Mouse (Mus musculus) c-Kit-positive CD71-positive TER-119-negative erythroid progenitor cells, embryonic 14.5 days (primary cell): Measurements from ENCODE around the gene Btbd35f29.
"Not testable (repeated sequence)": the region's sequence is repeated elsewhere in the genome, so short reads cannot be mapped to it uniquely, and the experiment has no call there.

Experiments
- DNase-seq: peaks from one replicate; pipeline ENCODE4 v3.0.0-alpha.2; 2013; ENCODE audit warnings: low read depth

Gene Btbd35f29

DNA sequence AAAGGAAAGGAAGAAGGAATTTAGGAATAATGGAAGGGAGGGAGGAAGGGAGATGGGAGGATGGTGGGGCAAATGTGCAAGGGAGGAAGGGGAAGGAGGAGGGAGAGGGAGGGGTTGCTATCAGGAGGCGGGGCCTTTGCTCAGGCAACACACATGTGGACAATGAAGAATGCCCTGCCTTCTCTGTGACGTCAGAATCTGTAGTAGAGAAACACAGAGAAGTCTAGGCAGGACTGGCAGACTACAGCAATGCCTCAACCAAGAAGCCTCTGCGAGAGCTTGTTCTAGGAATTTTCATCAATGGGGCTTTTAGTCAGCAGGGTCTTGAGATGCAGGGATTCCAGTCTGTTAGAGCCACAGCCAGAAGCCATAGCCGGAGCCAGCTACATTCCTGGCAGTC is at the start of gene Btbd35f29:
TSS of gene Btbd35f29 (plus strand) at position 301 of the 400 bp plus-strand sequence.
- DNase-seq = not testable (repeated sequence)

DNA sequence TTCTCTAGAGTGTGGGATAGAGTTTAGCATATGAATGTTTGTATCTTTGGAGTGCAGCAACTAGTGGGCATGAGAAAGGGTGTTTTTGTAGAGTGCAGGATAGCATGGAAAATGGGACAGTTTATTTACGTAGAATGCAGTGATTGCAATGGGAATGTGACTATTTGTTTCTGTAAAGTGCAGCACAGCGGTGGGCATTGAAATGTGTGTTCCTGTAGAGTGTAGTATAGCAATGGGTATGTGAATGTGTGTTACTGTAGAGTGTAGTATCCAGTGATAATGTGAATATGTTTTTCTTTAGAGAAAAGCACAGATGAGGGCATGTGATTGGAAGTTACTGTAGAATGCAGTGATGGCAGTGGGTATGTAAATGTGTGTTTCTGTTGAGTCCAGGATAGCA is 23.9 kb downstream of the Btbd35f29 start:
- DNase-seq = not testable (repeated sequence)

DNA sequence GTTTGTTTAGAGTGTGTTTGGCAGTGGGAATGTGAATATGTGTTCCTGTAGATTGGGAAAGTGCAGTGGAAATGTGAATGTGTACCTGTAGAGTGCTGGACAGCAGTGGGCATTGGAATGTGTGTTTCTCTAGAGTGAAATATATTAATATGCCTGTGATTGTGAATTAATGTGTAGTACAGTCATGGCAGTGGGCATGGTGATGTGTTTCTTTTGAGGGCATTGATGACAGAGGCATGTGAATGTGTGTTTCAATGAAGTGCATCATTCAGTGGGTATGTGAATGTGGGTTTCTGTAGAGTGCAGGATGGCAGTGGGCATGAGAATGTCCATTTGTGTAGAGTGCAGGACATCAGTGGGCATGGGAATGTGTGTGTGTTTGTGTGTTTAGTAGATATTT is 27.7 kb downstream of the Btbd35f29 start:
- not testable (repeated sequence) for DNase-seq

DNA sequence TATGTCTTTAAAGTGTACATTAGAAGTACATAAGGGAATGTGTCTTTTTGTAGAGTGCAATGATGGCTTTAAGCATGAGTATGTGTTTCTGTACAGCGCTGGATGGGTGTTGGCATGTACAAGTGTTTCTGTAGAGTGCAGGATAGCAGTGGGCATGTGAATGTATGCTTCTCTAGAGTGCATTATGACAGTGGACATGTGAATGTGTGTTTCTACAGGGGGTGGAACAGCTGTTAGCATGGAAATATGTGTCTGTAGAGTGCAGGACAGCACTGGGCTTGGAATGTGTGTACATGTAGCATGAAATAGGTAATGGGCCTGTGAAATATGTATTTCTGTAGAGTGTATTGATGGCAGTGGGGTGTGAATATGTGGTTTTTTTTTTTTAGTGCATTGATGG is 28.4 kb downstream of the Btbd35f29 start:
- DNase-seq = not testable (repeated sequence)

DNA sequence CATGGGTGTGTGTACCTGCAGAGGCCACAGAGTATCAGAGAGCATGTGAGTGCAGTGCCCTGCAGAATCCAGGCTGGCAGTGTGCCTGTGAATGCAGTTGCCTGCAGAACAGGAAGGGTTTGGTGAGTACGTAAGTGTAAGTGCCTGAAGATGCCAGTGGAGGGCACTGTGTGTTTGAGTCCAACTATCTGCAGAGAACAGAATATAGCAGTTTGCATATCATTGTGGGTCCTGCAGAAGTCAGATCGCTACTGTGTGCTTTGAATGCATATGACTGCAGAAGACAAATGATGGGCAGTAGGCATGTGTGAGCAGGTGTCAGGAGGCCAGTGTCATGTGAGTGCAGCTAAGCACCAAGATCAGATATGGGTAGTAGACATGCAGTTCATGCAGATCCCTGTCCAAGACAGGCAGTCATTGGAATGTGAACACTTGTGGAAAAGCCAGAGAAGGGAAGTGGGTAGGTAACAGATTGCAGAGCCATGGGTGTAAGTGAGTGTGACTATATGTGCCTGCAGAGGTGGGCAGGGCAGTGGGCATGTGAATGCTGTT is 41.1 kb downstream of the Btbd35f29 start:
- DNase-seq = not testable (repeated sequence)

DNA sequence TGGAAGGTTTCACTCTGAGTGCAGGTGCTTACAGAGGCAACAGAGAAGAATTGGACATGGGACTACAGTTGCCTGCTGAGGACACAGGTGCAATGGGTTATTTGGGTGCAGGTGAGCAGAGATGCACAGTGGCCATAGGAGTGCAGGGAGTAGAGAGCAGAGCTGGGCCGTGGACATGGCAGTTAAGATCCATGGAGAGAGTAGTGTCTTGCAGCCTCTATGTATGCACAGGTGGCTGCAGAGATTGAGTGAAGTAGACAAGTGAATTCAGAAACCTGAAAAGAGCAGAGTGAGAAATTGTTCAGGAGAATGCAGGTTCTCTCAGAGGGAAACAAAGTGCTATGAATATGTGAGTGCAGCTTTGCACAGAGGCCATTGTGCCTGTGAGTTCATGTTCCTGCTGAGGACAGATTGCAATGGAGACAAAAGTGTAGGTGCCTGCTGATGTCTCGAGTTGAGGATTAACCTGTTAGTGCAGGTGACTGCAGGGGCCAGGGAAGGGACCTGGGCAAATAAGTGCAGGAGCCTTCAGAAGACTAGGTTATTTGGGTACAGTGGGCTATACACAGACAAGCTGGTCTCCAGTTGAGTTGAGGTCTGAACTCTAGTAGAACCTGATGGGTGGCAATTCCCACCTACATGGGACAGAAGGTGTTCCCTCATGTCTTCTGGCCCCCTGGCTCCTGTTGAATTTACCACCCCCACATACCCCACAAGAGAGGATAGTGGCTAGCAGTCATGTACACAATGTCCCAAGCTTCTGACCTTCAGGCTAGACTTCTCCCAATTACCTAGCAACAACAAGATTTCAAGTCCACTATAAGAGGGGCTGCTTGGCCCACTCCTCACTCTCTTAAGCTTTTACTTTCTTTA is 42.2 kb downstream of the Btbd35f29 start:
- not testable (repeated sequence) for DNase-seq

DNA sequence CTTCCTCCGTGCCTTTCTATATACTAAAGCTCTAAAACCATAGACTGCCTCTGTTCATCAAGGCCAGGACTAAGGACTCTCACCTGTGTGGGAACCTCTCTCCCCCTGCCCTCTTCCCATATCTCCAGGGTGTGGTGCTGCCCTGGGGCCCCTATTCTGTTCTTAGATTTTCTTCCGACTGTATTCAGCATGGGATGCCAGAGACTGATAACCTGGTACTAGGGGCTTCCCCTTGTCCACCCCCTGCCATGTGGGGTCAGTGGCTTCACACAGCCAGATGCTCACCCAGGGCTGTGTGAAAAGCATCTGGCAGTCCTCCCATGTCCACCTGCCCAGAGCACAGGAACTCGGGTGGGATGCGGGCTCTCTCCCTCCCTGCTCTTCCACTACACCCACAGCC is 43.1 kb downstream of the Btbd35f29 start:
- DNase-seq = not testable (repeated sequence)

DNA sequence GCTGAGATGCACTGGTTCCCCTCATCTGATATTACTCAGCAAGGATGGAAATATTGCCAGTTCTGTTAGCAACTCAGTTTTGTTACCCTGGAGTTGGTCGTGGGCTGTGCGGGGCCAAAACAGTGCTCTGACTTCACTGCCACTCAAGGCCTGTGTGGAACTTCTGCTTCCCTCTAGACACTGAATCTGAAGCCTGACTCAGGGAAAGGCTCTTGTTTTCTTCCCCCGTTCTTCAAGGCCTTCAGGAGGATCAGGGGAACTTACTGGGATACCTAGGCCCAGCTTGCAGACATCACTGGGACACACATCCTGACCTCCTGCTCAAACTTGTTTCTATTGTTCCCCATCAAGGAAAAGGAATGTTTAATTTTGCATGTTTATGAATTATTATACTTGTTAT is 45.2 kb downstream of the Btbd35f29 start:
- DNase-seq = not testable (repeated sequence)

DNA sequence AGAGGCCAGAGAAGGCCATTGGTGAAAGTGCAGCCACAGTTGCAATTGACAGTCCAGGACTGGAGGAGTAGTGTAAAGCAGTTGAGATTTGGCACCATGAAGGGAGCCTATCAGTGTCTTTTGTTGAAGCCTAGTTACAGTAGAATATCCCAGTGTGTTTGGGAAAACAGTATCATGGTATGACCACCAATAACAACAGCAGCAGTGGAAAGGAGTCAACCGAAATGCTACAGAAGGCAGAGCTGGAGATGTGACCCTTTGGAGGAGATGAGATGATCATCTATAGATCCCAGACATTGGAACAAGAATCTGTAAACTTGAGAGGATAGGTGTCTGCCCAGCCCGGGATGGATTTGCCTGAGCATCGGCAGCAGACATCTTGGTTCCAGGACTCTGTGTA is 47.7 kb downstream of the Btbd35f29 start:
- DNase-seq = not testable (repeated sequence)
